Mouse (Mus musculus) brown adipose tissue, adult 24 weeks (tissue): ENCODE measurements around the gene Ptprj. TPM values are rescaled to one million over a fixed set of nuclear protein-coding genes. Genes with fewer than 3 reads are reported as not detected.

Experiments used
- H3K27ac ChIP-seq: fragments of 200-500 bp; replicated peaks from 2 replicates; pipeline ENCODE4 v1.5.1; 2012; ENCODE audit warnings: low read depth, mild to moderate bottlenecking, low read length
- H3K4me1 ChIP-seq: fragments of 200-500 bp; 2 replicates; pipeline ENCODE4 v1.6.1; 2012; ENCODE audit warnings: low read length, mixed read lengths; ENCODE audit not compliant: control insufficient read depth, insufficient read depth, insufficient read length
- H3K4me3 ChIP-seq: fragments of 200-500 bp; 2 replicates; pipeline ENCODE4 v1.5.1; 2012; ENCODE audit warnings: low read depth, mild to moderate bottlenecking, low read length, moderate library complexity; ENCODE audit not compliant: insufficient read depth
- polyA plus RNA-seq: library from polyadenylated mRNA; stranded (reverse); fragments of >200 nt; gene quantifications from 2 replicates; pipeline ENCODE4 v1.2.4, GENCODE M21; 2012; ENCODE audit not compliant: missing spikeins, insufficient read depth, insufficient read length

Gene Ptprj
- polyA plus RNA-seq, 1 experiment = 4.2 TPM

GRCm38 (mm10) chr2:90500892-90501291 is 79.6 kb downstream of the Ptprj start:
- H3K4me1 ChIP-seq = peaks cover 2% of the 10 kb centered on the region; the same call in 1 of the 2 replicates
- no peak overlapping the region for H3K27ac ChIP-seq
- H3K4me3 ChIP-seq = no peak overlapping the region

GRCm38 (mm10) chr2:90499002-90499401 is 81.4 kb downstream of the Ptprj start:
- Histone ChIP-seq H3K27ac (no peak overlapping the region), H3K4me3 (no peak overlapping the region), H3K4me1 (peaks cover 2% of the 10 kb centered on the region; the same call in 1 of the 2 replicates)

- Histone ChIP-seq H3K4me1 (no peaks in the 10 kb centered on the region), H3K4me3 (no peak overlapping the region), H3K27ac (no peak overlapping the region)
Observed at GRCm38 (mm10) chr2:90497551-90497950, 82.9 kb downstream of the Ptprj start.

DNA sequence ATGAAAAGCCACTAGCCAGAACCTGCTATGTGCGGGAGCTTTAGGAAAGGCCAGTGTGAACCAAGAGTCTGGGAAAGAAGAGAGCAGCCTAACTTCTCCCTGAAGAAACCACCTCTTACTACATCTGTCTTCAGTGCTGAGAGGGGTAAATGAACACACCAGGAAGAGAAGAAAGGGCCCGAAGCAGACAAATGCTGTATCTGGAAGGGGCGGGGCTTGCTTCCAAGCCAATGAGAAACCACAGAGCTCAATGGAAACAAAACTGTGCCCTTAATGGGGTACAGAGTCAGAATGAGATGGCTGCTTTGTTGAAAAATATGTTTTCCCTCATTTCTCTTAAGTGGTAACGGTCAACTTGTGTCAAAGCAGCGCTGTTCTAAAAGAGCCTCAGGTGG is 83.8 kb downstream of the Ptprj start:
- no peak overlapping the region for H3K4me3 ChIP-seq
- H3K4me1 ChIP-seq = no peaks in the 10 kb centered on the region
- no peak overlapping the region for H3K27ac ChIP-seq

DNA sequence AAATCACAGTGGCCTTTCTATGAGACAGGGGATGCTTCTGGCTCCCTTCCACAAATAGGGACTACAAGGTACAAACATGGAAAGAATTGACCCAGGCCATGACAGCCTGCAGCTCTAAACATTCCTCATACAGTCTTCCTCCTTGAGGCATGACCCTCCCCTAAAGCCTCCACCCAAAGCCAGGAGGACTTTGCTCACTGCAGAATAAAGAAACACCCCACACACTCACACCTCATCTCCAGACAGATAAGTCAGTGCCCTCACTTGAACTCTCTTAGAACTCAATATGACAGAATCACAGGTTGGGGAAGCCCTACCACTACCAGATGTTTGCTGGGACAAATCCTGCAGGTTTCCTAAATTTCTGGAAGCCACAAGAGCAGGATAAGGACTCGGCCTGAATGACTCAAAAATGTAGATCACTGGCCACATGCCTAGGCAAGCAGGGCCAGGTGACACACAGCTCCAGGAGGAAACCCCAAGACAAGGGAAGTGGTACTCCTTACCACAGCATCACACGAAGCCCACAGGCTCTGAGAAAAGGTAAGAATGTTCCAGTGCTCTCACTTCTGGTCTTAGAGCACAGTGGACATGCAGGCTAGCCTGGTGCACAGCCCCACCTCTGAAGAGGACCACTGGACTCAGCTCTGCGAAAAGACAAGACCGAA is 84.3 kb downstream of the Ptprj start:
- H3K4me1 ChIP-seq = no peaks in the 10 kb centered on the region

DNA sequence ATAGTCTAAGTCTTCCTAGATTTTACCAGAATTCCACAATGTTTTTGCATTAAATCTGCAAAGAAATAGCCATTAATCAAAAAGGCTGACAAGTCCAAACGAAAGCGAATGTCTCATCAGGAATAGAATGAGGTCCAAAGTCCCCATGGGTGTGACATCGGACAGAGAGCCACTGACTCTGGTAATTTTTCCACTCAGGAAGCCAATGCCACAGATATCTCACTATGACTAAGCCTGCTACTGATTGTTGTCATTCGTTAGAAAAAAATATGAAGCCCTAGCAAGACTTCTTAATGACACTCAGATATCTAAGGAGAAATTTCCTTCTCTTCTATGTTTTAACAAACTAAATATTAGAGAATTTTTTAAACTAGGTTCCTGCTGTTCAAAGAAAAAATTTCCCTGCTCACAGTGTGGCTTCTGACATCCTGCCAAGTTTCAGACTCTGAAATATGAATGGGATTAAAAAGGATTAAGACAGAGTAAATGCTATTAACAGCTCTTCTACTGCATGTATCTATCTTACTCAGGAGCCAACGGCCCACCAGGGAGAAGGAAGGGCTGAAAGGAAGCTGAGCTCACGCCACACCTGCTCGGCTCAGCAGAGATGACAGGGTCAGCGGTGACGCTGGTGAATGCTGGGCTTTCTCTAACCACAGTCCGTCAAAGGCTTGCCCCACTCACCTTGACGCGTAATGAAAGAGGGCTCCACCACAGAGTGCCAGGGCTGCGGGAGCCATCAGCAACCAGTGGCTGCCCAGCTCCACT is 90.0 kb downstream of the Ptprj start:
- H3K4me3 ChIP-seq = no peak overlapping the region
- H3K4me1 ChIP-seq = peaks cover 3% of the 10 kb centered on the region; the same call in 1 of the 2 replicates
- H3K27ac ChIP-seq = no peak overlapping the region; the same call in 1 of the 2 replicates

More for the DNA sequence above, 84.3 kb downstream of the Ptprj start:
- no peak overlapping the region for H3K4me3 ChIP-seq
- H3K27ac ChIP-seq = no peak overlapping the region

DNA sequence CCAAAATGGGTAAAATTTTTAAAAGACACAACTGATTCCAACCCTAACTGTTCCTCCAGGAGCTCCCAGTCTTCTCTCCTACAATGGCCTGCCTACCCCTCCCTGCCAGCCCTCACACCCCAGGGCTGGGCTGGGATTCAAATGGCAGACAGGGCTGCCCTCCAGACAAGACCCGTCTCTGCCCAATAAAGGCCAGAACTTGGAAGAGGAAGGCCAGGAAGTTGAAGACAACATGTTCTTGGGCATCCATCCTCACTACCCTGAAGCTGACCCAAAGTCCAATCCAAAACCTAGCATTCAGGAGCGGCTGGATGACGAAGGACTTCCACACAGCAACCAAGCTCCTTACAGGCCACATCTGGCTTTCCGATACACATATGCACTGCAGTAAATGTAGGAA is 90.6 kb downstream of the Ptprj start:
- H3K4me3 ChIP-seq = no peak overlapping the region
- peaks cover 3% of the 10 kb centered on the region; the same call in 1 of the 2 replicates for H3K4me1 ChIP-seq
- H3K27ac ChIP-seq = no peak overlapping the region; the same call in 1 of the 2 replicates

DNA sequence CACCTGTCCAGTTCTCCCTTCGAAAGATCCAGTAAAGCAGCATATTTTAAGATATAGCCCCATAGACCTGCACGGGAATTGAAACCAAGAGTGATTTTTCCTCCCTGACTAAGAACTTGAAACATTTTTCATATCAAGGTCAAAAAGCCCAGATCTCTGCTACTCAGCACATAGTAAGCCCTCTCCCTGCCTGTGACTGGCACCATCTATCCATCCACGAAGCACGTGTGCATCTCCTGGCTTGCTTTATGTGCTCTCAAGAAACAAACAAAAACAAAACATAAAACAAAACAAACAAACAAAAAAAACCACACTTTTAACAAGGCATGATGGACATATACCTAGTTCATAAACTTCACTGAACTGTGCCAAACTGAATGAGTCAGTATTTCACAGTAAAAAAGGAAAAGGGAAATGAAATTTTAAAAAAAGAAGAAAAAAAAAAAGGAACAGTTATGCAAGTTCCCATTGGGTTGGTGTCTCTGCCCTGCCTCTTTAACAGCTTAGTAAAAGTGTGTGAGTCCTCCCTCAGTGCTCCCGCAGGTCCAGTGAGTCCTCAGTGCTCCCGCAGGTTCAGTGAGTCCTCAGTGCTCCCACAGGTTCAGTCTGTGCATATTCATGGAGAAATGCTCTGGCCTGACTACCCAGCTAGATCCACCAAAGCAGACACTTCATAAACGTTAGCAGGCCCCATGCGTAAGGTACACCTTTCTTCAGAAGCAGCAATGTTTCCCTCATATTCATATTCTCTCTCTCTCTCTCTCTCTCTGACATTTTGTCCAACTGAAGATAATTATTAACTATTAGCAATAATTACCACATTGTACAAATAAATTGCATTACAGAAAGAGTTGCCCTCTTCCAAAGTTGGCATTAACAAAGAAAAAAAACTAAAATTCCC is 91.5 kb downstream of the Ptprj start:
- Histone ChIP-seq H3K27ac (no peak overlapping the region), H3K4me3 (no peak overlapping the region)

DNA sequence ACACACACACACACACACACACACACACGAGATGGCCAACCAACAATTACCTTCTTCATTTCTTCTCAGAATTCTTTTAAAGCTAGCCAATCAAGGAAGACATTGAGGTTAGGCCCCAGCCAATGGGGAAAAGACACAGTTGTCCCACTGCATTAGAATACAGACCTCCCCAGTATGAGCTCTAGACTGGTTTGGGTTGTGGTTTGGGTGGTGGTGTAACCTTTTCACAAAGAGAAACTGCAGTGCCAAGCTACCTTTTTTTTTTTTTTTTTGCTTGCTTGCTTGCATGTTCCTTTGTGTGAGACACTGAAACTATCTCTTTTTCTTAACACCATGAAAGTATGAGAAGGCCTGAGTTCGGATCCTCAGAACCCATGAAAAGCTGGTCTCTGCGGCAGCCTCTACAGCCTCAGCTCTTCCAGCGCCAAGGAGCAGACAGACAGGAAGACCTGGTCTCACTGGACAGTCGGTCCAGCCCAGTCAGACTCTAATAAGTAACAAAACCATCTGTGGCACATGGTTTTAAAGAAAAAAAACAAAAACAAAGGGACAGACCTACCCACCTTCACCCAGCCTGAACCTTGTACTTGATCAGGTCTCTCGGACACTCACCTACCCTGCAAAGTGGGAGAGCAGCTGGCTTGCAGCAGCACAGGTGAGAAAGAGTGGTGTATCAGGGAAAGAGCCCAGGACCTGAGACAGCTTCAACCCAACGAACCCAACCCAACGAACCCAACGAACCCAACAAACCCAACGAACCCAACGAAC is 92.8 kb downstream of the Ptprj start:
- Histone ChIP-seq H3K4me1 (peaks cover 3% of the 10 kb centered on the region; the same call in 1 of the 2 replicates), H3K27ac (no peak overlapping the region), H3K4me3 (no peak overlapping the region)

More for the DNA sequence above, 91.5 kb downstream of the Ptprj start:
- peaks cover 3% of the 10 kb centered on the region; the same call in 1 of the 2 replicates for H3K4me1 ChIP-seq

DNA sequence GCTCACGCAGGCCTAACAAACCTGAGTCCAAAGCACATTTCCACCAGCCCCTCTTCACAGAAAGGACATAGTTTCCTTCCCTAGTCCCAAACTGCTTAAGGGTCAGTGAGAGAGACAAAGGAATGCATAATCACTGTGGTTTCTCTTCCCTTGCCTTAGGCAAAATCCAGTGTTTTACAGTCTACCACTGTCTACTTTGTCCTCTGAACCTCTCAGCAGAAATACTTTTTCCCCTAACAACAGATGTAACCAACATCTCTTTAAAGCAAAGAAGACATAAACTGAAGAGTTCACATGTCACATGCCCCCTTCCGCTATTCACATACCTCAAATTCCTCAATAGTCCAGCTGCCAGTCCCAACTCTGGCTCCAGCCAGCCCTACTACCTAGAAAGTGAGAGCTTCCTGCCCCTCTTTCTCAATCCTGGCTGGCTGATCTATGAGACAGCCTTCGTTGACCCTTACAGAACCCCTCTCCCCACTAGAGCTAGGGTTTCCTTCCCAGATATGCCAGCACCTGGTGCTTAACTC is 94.2 kb downstream of the Ptprj start:
- no peak overlapping the region for H3K27ac ChIP-seq
- peaks cover 3% of the 10 kb centered on the region; the same call in 1 of the 2 replicates for H3K4me1 ChIP-seq
- no peak overlapping the region for H3K4me3 ChIP-seq

GRCm38 (mm10) chr2:90481505-90481904 is 98.9 kb downstream of the Ptprj start:
- H3K4me1 ChIP-seq = no peaks in the 10 kb centered on the region
- H3K27ac ChIP-seq = no peak overlapping the region
- no peak overlapping the region for H3K4me3 ChIP-seq

GRCm38 (mm10) chr2:90480747-90481308 is 99.6 kb downstream of the Ptprj start:
- no peaks in the 10 kb centered on the region for H3K4me1 ChIP-seq
- H3K27ac ChIP-seq = no peak overlapping the region
- H3K4me3 ChIP-seq = no peak overlapping the region

GRCm38 (mm10) chr2:90478531-90478930 is 101.9 kb downstream of the Ptprj start:
- Histone ChIP-seq H3K27ac (no peak overlapping the region), H3K4me3 (no peak overlapping the region), H3K4me1 (no peaks in the 10 kb centered on the region)

- H3K4me1 ChIP-seq = no peaks in the 10 kb centered on the region
- no peak overlapping the region for H3K4me3 ChIP-seq
- H3K27ac ChIP-seq = no peak overlapping the region
Observed at GRCm38 (mm10) chr2:90477617-90478016, 102.8 kb downstream of the Ptprj start.
